Mouse (Mus musculus) heart, postnatal 36 days (tissue): ENCODE results near the gene Pacsin2. TPM values are rescaled to one million over a fixed set of nuclear protein-coding genes. Genes with fewer than 3 reads are reported as not detected.

Experiments used
- DNase-seq, 2 experiments: peaks; one replicate each; pipeline ENCODE4 v3.0.0; 2021 to 2022
- intact Hi-C: fragments of 180-260 bp; cut with DNase I; formaldehyde crosslinking; loops from one replicate; pipeline ENCODE4 v1.15.1; 2025
- total RNA-seq, 2 experiments: library from RNA; stranded (reverse); gene quantifications; 2 replicates each; pipeline ENCODE4 v1.2.3; 2021

The Pacsin2 gene
- total RNA-seq, 2 experiments from 2014 or later = 174 to 191 TPM

DNA sequence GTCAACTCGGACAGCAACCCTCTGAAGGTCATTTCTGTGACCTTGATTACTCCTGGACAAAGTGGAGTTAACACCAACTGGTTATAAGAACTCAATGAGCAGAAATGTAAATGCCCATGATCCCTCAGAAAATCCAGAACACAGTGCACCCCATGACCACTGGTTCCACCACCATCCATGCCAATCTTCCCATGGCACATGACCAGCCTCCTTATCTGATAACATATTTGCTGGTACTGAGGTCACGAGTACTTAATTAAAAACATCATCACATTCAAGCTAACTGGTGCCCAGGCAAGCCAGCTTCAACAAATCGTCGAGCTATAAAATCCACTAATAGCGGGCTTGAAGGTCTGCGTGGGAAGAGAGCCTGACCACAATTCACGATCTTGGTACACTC lies 10.0 kb downstream of the Pacsin2 start:
- intact Hi-C loops = no loop called here
- no peak for DNase-seq

DNA sequence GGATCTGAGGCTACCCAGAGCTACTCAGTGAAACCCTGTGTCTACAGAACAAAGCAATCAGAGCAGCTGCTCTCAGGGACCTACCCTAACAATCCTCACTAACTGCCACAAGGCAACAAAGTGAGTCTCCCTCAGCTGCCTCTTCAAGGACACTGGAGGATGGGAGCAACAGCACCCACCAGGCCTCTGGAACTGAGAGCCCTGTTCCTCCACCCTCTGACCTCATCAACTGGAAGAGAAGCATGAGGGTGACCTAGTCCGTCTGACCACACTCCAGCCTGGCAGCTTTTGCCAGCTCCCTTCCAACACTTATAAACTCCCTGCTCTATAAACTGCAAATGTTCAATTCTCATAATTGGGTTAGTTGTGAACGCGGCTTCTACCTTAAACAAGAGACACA lies 10.5 kb downstream of the Pacsin2 start:
- peak in 1 of 2 experiments; percentile 49 for DNase-seq
- intact Hi-C loops = no loop called here

- no peak for DNase-seq
- intact Hi-C loops = no loop called here
Measured at GRCm38 (mm10) chr15:83452219-83452760, 12.1 kb downstream of the Pacsin2 start.

DNA sequence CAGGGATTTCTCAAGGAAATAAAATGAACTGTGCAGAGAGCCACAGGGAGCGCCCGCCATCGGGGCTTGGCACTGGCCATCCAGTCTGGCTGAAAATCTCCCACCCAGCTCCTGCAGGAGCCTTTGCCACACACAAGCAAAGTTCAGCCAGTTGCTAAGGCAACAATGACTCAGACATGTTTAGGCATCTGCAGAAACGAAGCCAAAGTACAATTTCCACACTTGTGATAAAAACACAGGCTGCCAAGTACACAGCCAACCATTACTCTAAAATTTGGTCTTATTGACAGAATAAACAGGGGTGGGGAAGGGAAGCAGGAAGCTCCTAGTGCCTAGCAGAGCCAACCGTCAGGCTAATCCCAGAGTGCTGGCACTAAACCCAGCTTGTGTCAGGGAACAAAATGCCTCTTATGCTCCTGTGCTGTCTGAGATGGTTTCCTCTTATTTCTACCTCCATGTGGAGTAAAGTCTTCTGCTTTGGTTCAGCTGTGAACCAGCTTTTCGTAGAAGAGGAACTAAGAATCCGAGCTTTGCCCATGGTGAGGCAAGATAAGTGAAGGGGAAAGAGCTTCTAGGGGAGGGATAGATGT lies 12.7 kb downstream of the Pacsin2 start:
- intact Hi-C loops = no loop called here

GRCm38 (mm10) chr15:83450007-83450406 lies 14.4 kb downstream of the Pacsin2 start:
- intact Hi-C loops = no loop called here
- DNase-seq = no peak

More for the DNA sequence above, 12.7 kb downstream of the Pacsin2 start:
- DNase-seq = peak; percentile 51 to 67

DNA sequence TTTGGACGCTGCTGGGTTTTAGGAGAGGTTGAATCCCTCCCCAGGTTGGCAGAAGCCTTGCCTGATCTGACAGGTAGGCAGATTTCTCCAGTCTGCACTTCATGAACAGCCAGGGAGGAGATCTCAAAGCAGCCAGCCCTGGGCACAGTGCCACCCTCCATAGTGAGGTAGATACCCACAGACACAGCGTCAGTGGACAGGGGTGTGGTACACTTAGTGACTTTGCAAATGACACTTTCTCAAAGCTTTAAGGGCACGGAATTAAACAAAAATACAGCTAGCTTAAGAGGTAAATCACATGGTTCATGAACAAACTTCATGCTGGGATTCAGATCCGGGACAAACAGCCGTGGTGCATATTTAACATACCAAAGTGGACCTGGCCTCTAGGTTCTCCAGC lies 15.8 kb downstream of the Pacsin2 start:
- no peak for DNase-seq
- intact Hi-C loops = no loop called here

GRCm38 (mm10) chr15:83447791-83448544 lies 16.4 kb downstream of the Pacsin2 start:
- intact Hi-C loops = no loop called here
- no peak for DNase-seq

DNA sequence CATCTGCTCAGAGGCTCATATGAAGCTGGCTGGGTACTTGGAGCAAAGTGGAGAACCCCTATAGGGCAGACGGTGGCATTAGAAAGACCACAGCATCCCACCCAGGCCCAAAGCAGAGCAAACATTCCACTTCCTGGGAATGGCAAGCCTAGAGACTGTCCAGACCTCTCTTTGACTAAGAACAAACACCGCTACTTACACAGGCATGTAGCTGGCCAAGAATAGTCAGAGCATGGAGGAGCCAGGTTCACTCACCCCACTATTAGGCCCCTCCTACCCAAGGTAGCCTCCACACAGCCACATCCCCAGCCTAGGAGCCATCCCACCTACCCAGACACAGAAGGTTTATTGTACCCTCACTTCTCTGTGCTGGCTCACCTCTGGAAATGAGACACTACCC lies 18.5 kb downstream of the Pacsin2 start:
- intact Hi-C loops = no loop called here
- no peak for DNase-seq

DNA sequence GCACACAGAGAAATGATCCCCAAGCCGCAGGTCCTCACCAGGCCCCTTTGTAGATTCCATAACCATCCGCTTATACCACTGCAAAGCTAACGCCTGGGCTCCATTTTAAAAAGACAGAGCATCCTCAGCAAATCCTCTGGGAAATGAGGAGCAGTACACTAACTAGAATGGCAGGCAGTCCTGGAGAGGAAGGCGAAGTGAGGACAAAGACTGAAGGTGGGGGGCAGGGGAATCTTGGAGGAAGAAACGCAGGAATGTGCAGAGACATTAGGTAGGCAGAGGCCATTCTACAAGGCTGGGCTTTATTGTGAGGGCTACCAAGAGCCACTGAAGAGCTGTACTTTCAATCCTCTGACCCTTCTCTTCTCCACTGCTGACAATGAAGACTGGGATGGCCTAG lies 19.0 kb downstream of the Pacsin2 start:
- no peak for DNase-seq
- intact Hi-C loops = no loop called here

GRCm38 (mm10) chr15:83444425-83444824 lies 20.0 kb downstream of the Pacsin2 start:
- DNase-seq = no peak
- intact Hi-C loops = no loop called here

DNA sequence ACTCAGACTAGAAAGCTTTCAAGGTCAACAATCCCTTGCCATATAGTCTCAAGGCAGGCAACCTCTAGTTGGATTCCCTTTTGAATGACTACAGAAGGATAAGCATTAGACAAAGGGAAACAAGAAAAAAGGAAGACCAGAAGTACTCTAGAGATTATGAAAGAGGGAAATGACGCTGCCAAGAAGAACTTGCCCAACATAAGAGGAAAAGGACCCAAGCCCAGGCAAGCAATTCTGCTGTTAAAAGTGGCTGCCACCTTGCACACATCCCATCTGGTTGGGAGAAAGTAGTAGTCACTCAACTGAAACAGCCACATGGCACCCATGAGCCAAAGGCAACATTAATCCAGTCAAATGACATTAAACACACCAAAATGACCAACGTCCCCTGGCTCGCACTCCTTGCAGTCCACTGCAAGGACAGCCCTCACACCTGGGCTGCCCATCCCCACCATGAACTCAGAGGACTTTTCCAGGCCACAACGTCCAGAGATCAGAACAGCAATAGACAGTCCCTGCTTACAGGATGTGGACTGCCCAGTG lies 21.8 kb downstream of the Pacsin2 start:
- DNase-seq = no peak
- intact Hi-C loops = no loop called here

DNA sequence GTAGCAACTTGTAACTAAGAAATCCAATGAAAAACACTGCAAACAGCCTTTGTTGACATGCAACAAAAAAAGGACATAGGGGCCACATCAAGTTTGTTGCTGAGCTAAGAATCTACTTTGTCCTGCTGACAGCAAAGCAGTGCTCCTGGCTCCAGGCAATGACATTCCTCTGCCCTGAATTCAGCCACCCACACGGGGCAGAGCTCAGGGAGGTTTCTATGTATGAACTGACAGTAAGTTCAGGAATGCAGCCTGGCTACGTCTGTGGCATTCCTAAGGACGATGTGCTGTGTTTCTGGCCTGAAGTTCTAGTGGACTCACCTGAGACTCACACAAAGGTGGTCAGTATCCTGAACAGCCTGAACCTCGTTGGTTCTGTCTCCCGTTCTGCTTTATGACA lies 23.7 kb downstream of the Pacsin2 start:
- no peak for DNase-seq
- intact Hi-C loops = no loop called here

DNA sequence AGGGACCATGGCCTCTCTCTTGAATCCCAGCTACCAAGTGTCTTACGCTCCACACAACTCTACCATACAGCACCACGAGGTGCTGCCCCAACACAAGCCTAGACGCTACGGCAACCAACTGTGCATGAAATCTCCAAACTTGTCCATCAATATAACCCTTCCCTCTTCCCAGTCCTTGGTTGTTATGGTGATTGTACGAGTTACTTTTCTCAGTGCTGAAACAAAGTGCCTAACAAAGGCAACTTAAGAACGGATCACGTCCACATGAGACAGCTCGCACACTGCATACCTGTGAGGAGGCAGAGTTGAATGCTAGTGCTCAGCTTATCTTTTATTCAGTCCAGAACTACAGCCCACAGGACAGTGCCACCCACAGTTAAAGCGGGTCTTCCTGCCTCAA lies 27.9 kb downstream of the Pacsin2 start:
- intact Hi-C loops = no loop called here
- DNase-seq = no peak

GRCm38 (mm10) chr15:83435324-83436090 lies 28.9 kb downstream of the Pacsin2 start:
- no peak for DNase-seq
- intact Hi-C loops = no loop called here

- no peak for DNase-seq
- intact Hi-C loops = no loop called here
Measured at GRCm38 (mm10) chr15:83434692-83435091, 29.7 kb downstream of the Pacsin2 start.

DNA sequence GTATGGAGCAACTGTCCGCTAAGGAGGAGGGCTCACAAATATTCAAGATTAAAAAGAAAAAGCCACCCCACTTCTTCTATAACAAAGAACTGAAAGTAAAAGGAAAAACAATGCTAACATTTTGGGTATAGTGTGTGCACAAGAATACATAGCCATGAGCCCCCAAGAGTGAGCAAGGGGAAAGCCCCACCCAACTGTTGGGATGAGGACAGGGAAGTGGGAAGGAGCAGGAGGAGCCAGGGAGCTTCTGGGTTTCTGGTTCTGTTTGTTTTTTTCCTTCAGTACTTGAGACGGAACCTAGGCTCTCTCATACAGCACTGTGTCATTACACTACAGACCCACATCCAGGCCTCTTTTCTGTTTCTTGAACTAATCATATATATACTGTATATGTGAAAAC lies 31.1 kb downstream of the Pacsin2 start:
- intact Hi-C loops = loop anchor here (2.0 kb wide), 2 partner anchors 23 to 29 kb away; no protein-coding TSS in a partner anchor
- DNase-seq = no peak

DNA sequence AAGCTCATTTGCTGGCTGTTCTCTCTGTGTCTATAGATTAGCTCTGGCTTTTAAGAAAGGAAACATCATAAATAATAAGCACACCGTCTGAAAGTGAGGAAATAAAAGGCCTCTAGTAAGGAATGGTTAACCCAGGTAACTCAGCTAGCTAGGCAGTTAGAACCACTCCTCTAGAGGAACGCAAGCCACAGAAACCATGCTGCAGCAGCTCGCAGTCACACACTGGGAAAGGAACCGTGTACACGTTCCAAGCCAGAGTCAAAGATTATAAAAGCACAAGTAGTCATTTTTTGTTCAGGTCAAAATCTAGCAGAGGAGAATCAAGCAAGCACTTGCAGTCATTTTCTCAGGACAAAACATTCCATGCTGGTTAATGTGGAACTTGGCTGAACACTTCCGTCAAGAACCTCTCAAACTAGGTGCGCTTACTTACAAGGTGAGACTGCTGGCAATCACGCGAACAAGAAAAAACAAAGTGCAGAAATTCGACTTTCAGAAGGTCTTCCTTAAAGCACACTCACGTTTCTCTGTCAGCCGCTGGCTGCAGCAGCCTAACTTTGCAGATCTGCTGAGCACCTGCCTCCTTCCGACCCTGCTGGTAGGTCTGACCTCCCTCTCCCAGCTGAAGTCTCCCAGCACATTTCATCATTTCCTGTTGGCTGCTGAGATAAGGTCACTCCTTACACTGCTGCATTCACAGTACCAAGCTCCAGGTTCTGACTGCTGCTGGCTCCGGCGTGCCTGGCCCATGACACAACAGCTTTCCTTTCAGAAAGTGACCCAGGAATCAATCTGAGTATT lies 32.0 kb downstream of the Pacsin2 start:
- peak; percentile 56 to 68 for DNase-seq
- intact Hi-C loops = loop anchor here (2.0 kb wide), 2 partner anchors 22 to 30 kb away; no protein-coding TSS in a partner anchor

DNA sequence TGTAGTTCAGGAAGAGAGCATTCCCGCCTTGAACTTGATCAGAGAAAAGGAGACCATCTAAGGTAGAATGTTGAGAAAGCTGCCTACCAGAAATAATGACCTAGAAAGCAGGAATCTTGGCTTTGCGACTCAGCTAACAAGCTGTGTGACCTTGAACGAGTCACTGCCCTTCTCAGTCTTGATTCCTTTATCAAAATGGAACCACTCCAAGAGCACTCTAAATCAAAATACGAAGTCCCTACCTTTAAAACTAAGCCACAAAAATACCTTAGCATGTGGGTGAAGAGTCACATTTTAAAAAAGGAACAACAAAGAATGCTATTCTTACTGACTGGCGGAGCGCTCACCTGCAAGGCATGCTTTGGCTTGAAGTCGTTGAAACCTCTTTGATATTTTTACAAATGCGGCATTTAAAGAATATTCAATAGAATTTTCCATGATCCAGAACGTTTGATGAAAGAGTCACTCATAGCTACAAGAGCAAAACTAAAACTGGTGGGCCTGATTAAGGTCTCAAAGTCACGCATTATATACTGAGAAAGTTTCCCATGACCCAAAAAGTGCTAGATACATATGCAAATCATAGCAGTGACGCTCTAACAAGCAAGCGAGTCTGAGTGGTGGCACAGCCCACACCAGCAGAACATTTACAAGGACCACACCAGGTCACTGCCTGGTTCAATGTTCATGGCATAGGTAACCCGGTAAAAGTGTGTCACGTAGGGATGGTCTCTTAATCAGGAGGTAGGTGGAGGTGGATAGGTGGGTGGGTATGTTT lies 33.2 kb downstream of the Pacsin2 start:
- DNase-seq = no peak
- intact Hi-C loops = no loop called here

DNA sequence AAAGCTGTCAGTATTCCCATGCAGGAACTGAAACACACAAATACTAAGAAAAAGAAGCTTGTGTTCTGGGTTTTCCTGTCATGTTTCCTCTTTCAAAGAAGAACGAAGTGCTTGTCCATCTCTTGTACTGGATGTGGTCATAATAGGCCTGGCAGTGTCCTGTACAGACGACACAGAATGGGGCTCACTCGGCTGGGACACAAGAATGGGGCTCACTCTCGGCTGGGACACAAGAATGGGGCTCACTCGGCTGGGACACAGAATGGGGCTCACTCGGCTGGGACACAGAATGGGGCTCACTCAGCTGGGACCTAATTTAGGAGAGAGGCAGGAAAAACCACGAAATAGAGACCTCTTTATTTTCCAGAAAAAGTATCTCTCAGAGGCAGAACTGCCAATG lies 34.0 kb downstream of the Pacsin2 start:
- no peak for DNase-seq
- intact Hi-C loops = no loop called here
